Mouse (Mus musculus): Measurements from ENCODE around the gene Mid1. TPM values are rescaled to one million over a fixed set of nuclear protein-coding genes. Genes with fewer than 3 reads are reported as not detected.
A peak's percentile ranks its signal among the peaks of the same experiment; 100 is the strongest.

Gene Mid1
- polyA plus RNA-seq, 1 experiment from 2014 or later = 1.6 TPM

DNA sequence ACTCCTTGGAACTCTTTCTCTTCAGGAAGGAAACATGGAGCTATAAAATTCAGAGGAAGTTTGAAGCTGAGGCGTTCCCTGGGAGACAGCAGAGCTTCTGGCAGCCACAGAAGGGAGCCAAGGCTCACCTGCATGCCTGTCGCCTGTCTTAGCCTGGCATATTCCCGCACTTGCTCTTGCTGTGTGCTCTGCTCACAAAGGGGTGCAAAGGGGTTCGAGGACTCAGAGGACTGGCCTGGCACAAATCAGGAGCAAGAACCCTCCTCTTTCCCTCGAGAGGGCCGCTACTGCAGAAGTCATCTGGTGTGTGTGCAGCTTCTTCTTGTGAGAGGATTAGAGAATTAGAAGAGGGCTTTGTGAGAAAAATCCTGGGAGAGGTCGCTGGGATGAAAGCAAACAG is 142.7 kb downstream of the Mid1 start:
- 37% methylated on average over 7 of the region's 7 CpGs for whole genome bisulfite sequencing (ENCODE audit: insufficient replicate concordance)
- no peak overlapping the region for H3K4me2 ChIP-seq (ENCODE audit: low read depth, low read length)
- H3K9ac ChIP-seq (replicated peaks) = no peak overlapping the region
- no peaks in the 10 kb centered on the region for H3K27me3 ChIP-seq (ENCODE audit: insufficient read depth, low read length)
- no peak for TF ChIP-seq EP300 (IDR thresholded peaks at IDR 0.05; ENCODE audit: low read depth)
- TF ChIP-seq CTCF (IDR thresholded peaks at IDR 0.05; ENCODE audit: low read depth) = no peak
- H3K36me3 ChIP-seq (replicated peaks; ENCODE audit: insufficient read depth, low read length) = no peaks in the 10 kb centered on the region
- no peak for DNase-seq
- no peak overlapping the region for H3K4me3 ChIP-seq (ENCODE audit: low read depth, low read length)
- ATAC-seq = no peak
- H3K27ac ChIP-seq (ENCODE audit: low read depth) = no peak overlapping the region
- H3K9me3 ChIP-seq (ENCODE audit: low read length) = no peaks in the 10 kb centered on the region
- H3K4me1 ChIP-seq (ENCODE audit: insufficient read depth) = no peaks in the 10 kb centered on the region

DNA sequence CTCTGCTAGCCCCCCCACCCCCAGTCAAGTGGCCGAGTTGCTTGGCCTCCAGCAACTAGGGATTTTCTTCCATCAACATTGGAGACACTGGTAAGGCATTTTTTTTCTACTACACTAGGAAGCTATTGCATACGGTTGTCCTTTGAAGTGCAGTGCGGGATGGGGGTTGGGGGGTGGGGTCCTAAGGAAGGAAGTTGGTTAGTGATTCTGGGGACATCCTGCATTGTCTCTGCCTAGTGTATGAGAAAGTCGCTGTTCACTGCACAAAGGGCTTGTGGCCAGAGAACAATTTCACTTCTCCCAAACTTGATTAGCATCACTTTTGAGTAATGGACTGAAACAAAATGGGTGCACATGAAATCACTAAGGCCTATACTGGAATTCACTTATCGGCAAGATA is 143.1 kb downstream of the Mid1 start:
- no peak overlapping the region for H3K4me3 ChIP-seq (ENCODE audit: low read depth, low read length)
- H3K4me2 ChIP-seq (ENCODE audit: low read depth, low read length) = no peak overlapping the region
- WGBS (ENCODE audit: insufficient replicate concordance) = 36% methylated on average over 5 of the region's 5 CpGs
- no peak for TF ChIP-seq EP300 (IDR thresholded peaks at IDR 0.05; ENCODE audit: low read depth)
- TF ChIP-seq CTCF (IDR thresholded peaks at IDR 0.05; ENCODE audit: low read depth) = no peak
- no peaks in the 10 kb centered on the region for H3K36me3 ChIP-seq (replicated peaks; ENCODE audit: insufficient read depth, low read length)
- no peaks in the 10 kb centered on the region for H3K9me3 ChIP-seq (ENCODE audit: low read length)
- H3K4me1 ChIP-seq (ENCODE audit: insufficient read depth) = no peaks in the 10 kb centered on the region
- H3K9ac ChIP-seq (replicated peaks) = no peak overlapping the region
- no peaks in the 10 kb centered on the region for H3K27me3 ChIP-seq (ENCODE audit: insufficient read depth, low read length)
- DNase-seq = peak; percentile 11
- H3K27ac ChIP-seq (ENCODE audit: low read depth) = no peak overlapping the region
- ATAC-seq = no peak

DNA sequence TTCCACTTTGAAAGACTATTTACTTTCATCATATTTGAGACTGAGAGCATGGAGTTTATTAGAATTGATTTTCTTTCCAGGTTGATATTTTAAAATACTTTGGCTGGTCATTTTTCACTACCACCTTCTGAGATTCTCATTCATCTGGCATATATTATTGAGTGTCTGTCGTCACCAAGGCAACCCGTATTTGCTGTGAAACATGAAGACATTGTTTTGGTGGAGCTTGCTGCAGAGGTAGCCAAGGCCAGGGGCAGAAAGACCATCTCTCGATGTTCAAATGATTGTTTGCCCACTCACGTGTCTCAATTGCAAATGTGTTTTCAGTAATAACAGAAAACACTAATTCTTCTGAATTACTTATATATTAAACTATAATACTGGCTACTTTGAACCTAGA is 145.1 kb downstream of the Mid1 start:
- Histone ChIP-seq H3K4me1 (ENCODE audit: insufficient read depth) (no peaks in the 10 kb centered on the region), H3K4me2 (ENCODE audit: low read depth, low read length) (no peak overlapping the region), H3K27me3 (ENCODE audit: insufficient read depth, low read length) (no peaks in the 10 kb centered on the region), H3K27ac (ENCODE audit: low read depth) (no peak overlapping the region), H3K9ac (replicated peaks) (no peak overlapping the region), H3K9me3 (ENCODE audit: low read length) (no peaks in the 10 kb centered on the region), H3K4me3 (ENCODE audit: low read depth, low read length) (no peak overlapping the region), H3K36me3 (replicated peaks; ENCODE audit: insufficient read depth, low read length) (no peaks in the 10 kb centered on the region)
- TF ChIP-seq CTCF (IDR thresholded peaks at IDR 0.05; ENCODE audit: low read depth) (no peak), EP300 (IDR thresholded peaks at IDR 0.05; ENCODE audit: low read depth) (no peak)
- DNase-seq (no peak), ATAC-seq (no peak)
- 59% methylated on average over 4 of the region's 4 CpGs for WGBS (ENCODE audit: insufficient replicate concordance)

DNA sequence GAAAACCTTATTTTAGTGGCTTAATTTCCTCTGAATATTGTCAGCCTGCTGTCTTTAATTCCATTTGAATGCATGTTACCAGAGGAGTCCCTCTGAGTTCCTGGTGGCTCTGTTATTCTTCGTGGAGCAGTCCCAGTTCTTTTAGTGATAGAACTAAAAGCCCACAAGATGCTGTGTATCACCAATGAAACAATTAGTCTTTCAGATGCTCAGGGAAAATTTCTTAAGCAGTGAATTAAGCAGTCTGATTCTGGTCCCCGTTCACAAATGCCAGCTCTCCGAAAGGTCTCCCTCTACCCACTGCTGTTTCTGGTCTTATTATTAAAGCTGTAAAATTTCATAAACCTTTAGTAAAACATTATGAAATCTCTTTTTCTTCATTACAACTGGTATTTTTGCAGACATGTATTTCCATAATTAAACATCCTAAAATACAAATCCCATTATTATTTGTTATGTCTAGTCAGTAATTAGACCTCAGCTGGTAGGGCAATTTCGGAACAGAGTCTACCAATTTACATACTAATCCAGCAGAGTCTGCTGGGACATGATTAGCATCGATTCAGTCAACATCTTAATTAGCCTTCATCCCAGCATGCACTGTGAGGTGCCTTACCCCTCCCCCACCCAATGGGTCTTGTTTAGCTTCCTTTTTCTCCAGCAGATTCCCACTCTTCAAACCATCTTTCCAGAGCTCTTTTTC is 153.1 kb downstream of the Mid1 start:
- no peak overlapping the region for H3K4me3 ChIP-seq (ENCODE audit: low read depth, low read length)
- H3K9me3 ChIP-seq (ENCODE audit: low read length) = no peaks in the 10 kb centered on the region
- H3K27ac ChIP-seq (ENCODE audit: low read depth) = no peak overlapping the region
- H3K9ac ChIP-seq (replicated peaks) = no peak overlapping the region
- no peaks in the 10 kb centered on the region for H3K4me1 ChIP-seq (ENCODE audit: insufficient read depth)
- no peaks in the 10 kb centered on the region for H3K27me3 ChIP-seq (ENCODE audit: insufficient read depth, low read length)
- TF ChIP-seq CTCF (IDR thresholded peaks at IDR 0.05; ENCODE audit: low read depth) = no peak
- TF ChIP-seq EP300 (IDR thresholded peaks at IDR 0.05; ENCODE audit: low read depth) = no peak
- WGBS (ENCODE audit: insufficient replicate concordance) = 66% methylated on average over 5 of the region's 5 CpGs
- H3K4me2 ChIP-seq (ENCODE audit: low read depth, low read length) = no peak overlapping the region
- ATAC-seq (no peak), DNase-seq (no peak)
- no peaks in the 10 kb centered on the region for H3K36me3 ChIP-seq (replicated peaks; ENCODE audit: insufficient read depth, low read length)

DNA sequence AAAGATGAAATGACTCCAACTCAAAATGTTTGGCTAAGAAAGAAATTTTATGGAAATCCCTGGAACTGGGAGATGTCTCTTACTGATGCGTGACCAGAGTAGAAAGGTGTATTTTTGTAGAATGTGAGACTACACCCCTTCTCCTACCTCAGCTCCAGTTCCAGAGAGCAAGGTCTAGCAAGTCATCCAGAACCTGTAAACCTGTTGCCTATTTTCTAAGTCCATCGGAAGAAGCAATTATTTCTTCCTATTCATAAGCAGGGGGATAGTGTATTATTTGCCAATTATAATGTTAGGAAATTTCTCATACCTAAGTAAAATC is 153.6 kb downstream of the Mid1 start:
- Histone ChIP-seq H3K27ac (ENCODE audit: low read depth) (no peak overlapping the region), H3K4me3 (ENCODE audit: low read depth, low read length) (no peak overlapping the region), H3K9ac (replicated peaks) (no peak overlapping the region), H3K27me3 (ENCODE audit: insufficient read depth, low read length) (no peaks in the 10 kb centered on the region), H3K36me3 (replicated peaks; ENCODE audit: insufficient read depth, low read length) (no peaks in the 10 kb centered on the region), H3K4me1 (ENCODE audit: insufficient read depth) (no peaks in the 10 kb centered on the region), H3K9me3 (ENCODE audit: low read length) (no peaks in the 10 kb centered on the region), H3K4me2 (ENCODE audit: low read depth, low read length) (no peak overlapping the region)
- DNase-seq (no peak), ATAC-seq (no peak)
- WGBS (ENCODE audit: insufficient replicate concordance) = 80% methylated on average over 2 of the region's 2 CpGs
- TF ChIP-seq CTCF (IDR thresholded peaks at IDR 0.05; ENCODE audit: low read depth) (no peak), EP300 (IDR thresholded peaks at IDR 0.05; ENCODE audit: low read depth) (no peak)

DNA sequence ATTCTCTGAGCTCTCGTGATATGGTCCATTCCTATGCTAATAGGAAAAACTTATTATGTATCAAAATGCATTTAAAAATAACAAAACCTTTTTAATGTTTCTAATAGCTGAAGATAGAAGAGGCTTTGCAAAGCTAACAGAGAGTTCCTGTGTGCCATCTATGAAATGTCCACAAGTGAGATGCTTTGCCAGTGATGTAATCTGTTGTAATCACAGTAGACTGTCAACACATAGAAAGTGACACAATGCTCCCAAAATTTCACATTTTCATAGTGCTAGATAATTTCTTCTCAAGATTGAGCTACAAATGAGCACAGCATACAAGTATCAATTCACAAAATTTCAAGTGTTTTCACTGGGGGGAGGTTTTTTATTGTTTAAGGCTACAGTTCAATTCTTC is 158.3 kb downstream of the Mid1 start:
- no peaks in the 10 kb centered on the region for H3K36me3 ChIP-seq (replicated peaks; ENCODE audit: insufficient read depth, low read length)
- H3K9me3 ChIP-seq (ENCODE audit: low read length) = no peaks in the 10 kb centered on the region
- no peak for TF ChIP-seq CTCF (IDR thresholded peaks at IDR 0.05; ENCODE audit: low read depth)
- no peak for ATAC-seq
- H3K27ac ChIP-seq (ENCODE audit: low read depth) = no peak overlapping the region
- no peaks in the 10 kb centered on the region for H3K27me3 ChIP-seq (ENCODE audit: insufficient read depth, low read length)
- no peaks in the 10 kb centered on the region for H3K4me1 ChIP-seq (ENCODE audit: insufficient read depth)
- 63% methylated on average over 1 of the region's 1 CpGs for WGBS (ENCODE audit: insufficient replicate concordance)
- no peak overlapping the region for H3K9ac ChIP-seq (replicated peaks)
- no peak for DNase-seq
- H3K4me3 ChIP-seq (ENCODE audit: low read depth, low read length) = no peak overlapping the region
- H3K4me2 ChIP-seq (ENCODE audit: low read depth, low read length) = no peak overlapping the region
